Mouse (Mus musculus) heart, adult 2 months (tissue): ENCODE results near the gene Ppil3. TPM values are rescaled to one million over a fixed set of nuclear protein-coding genes. Genes with fewer than 3 reads are reported as not detected.

Experiments
- DNase-seq, 2 experiments: peaks; one replicate each; pipeline ENCODE4 v3.0.0; 2021
- H3K27ac ChIP-seq: fragments of 200-600 bp; 2 replicates; pipeline ENCODE4 v1.8.1; 2022
- H3K27me3 ChIP-seq: fragments of 200-500 bp; 2 replicates; pipeline ENCODE4 v1.6.1; 2012; ENCODE audit warnings: mild to moderate bottlenecking, low read length, inconsistent platforms, mixed read lengths; ENCODE audit not compliant: control insufficient read depth, insufficient read depth
- H3K36me3 ChIP-seq: fragments of 200-500 bp; 2 replicates; pipeline ENCODE4 v1.6.1; 2012; ENCODE audit warnings: low read length, inconsistent platforms; ENCODE audit not compliant: control insufficient read depth, insufficient read depth
- H3K4me1 ChIP-seq: fragments of 200-500 bp; 2 replicates; pipeline ENCODE4 v1.6.1; 2011; ENCODE audit warnings: low read length; ENCODE audit not compliant: control insufficient read depth, insufficient read depth
- H3K4me3 ChIP-seq: fragments of 200-600 bp; 2 replicates; pipeline ENCODE4 v1.8.1; 2022
- H3K79me2 ChIP-seq: fragments of 200-500 bp; replicated peaks from 2 replicates; pipeline ENCODE4 v1.6.1; 2012; ENCODE audit warnings: mild to moderate bottlenecking, inconsistent platforms, low read length, moderate library complexity, mixed read lengths; ENCODE audit not compliant: control insufficient read depth, insufficient read depth
- H3K9ac ChIP-seq: fragments of 200-500 bp; 2 replicates; pipeline ENCODE4 v1.6.1; 2012; ENCODE audit warnings: low read depth, mild to moderate bottlenecking, control low read depth, inconsistent platforms, low read length, mixed read lengths
- CTCF ChIP-seq: fragments of 200-600 bp; IDR thresholded peaks from 2 replicates; pipeline ENCODE4 v1.8.1; 2022; ENCODE audit warnings: antibody characterized with exemption, mild to moderate bottlenecking, moderate library complexity
- EP300 ChIP-seq: fragments of 200-500 bp; IDR thresholded peaks from 2 replicates; pipeline ENCODE4 v1.6.1; 2011; ENCODE audit warnings: low read depth, low read length, control low read depth; ENCODE audit not compliant: insufficient read depth
- POLR2A ChIP-seq: fragments of 200-500 bp; IDR thresholded peaks from 2 replicates; pipeline ENCODE4 v1.6.1; 2011; ENCODE audit warnings: mild to moderate bottlenecking, low read depth, low read length, control low read depth; ENCODE audit not compliant: insufficient read depth
- whole genome bisulfite sequencing: fragments of 180-500 bp; shearing (Covaris S2); methylation state at CpG from one replicate; pipeline ENCODE4 v1.1.7; 2018; 5-methylcytosine and 5-hydroxymethylcytosine counted together
- intact Hi-C: fragments of 180-260 bp; cut with DNase I; formaldehyde crosslinking; loops from one replicate; pipeline ENCODE4 v1.15.1; 2025
- polyA plus RNA-seq: library from polyadenylated mRNA; depleted of rRNA; stranded (reverse); fragments of >200 nt; gene quantifications from 2 replicates; pipeline ENCODE4 v1.2.3, GENCODE M21; 2012; rRNA removed
- total RNA-seq, 2 experiments: library from RNA; stranded (reverse); gene quantifications; 2 replicates each; pipeline ENCODE4 v1.2.3; 2021

Ppil3 gene
- total and polyA plus RNA-seq, 3 experiments, result 17.5 to 19.6 (median 18.3) TPM

- 2% methylated on average over 73 of the region's 90 CpGs for WGBS
- TF ChIP-seq CTCF (peak; percentile 18; the same call in 1 of the 2 replicates), POLR2A (no peak)
- Histone ChIP-seq H3K4me3 (peak overlapping the region; percentile 98), H3K27ac (peak overlapping the region; percentile 99), H3K4me1 (peaks cover 4% of the 10 kb centered on the region), H3K9ac (peak overlapping the region; percentile 93), H3K36me3 (peaks cover 33% of the 10 kb centered on the region), H3K79me2 (peaks cover 2% of the 10 kb centered on the region; the same call in 1 of the 2 replicates), H3K27me3 (no peaks in the 10 kb centered on the region)
- intact Hi-C loops, result loop anchor here (1.0 kb wide), 2 partner anchors 31 to 52 kb away; partner anchors contain the start of genes Clk1, Nif3l1 and Ppil3
- peak; percentile 62 to 64 for DNase-seq
These were observed 51.7 kb downstream of the Ppil3 start for GRCm38 (mm10) chr1:58393284-58394195.

GRCm38 (mm10) chr1:58392652-58393283 lies 52.5 kb downstream of the Ppil3 start, which contains the start of gene Bzw1:
Bzw1 (plus strand) TSS chr1:58392898.
- H3K27me3 ChIP-seq, result no peaks in the 10 kb centered on the region
- H3K27ac ChIP-seq, result peak within 1 kb of the TSS; percentile 99
- peaks cover 1% of the 10 kb centered on the region; the same call in 1 of the 2 replicates for H3K79me2 ChIP-seq
- H3K9ac ChIP-seq, result peak within 1 kb of the TSS; percentile 95
- intact Hi-C loops, result loop anchor here (1.0 kb wide), 2 partner anchors 32 to 53 kb away; partner anchors contain the start of genes Clk1, Nif3l1 and Ppil3
- H3K4me3 ChIP-seq, result peak within 1 kb of the TSS; percentile 98
- peaks cover 26% of the 10 kb centered on the region for H3K36me3 ChIP-seq
- H3K4me1 ChIP-seq, result peaks cover 4% of the 10 kb centered on the region
- peak; percentile 79 for TF ChIP-seq POLR2A
- no peak; the same call in 1 of the 2 replicates for TF ChIP-seq CTCF
- WGBS, result under 1% methylated on average over 55 of the region's 61 CpGs
- peak; percentile 95 for DNase-seq

- Histone ChIP-seq H3K4me3 (peak overlapping the region; percentile 98), H3K27ac (peak overlapping the region; percentile 99), H3K36me3 (peaks cover 24% of the 10 kb centered on the region), H3K4me1 (peaks cover 4% of the 10 kb centered on the region), H3K79me2 (no peaks in the 10 kb centered on the region), H3K27me3 (no peaks in the 10 kb centered on the region), H3K9ac (peak overlapping the region; percentile 95)
- TF ChIP-seq CTCF, result no peak
- TF ChIP-seq EP300, result no peak
- no peak for TF ChIP-seq POLR2A
- DNase-seq, result no peak
- WGBS, result under 1% methylated on average over 16 of the region's 16 CpGs
- intact Hi-C loops, result no loop called here
These were observed 53.0 kb downstream of the Ppil3 start for GRCm38 (mm10) chr1:58392268-58392651.

- TF ChIP-seq POLR2A (no peak), EP300 (no peak), CTCF (no peak)
- Histone ChIP-seq H3K79me2 (no peaks in the 10 kb centered on the region), H3K4me3 (peak overlapping the region; percentile 98), H3K27me3 (no peaks in the 10 kb centered on the region), H3K9ac (peak overlapping the region; percentile 95), H3K27ac (peak overlapping the region; percentile 99), H3K36me3 (peaks cover 20% of the 10 kb centered on the region), H3K4me1 (peaks cover 4% of the 10 kb centered on the region)
- no peak for DNase-seq
- intact Hi-C loops, result no loop called here
- 42% methylated on average over 19 of the region's 19 CpGs for whole genome bisulfite sequencing
These were observed 53.6 kb downstream of the Ppil3 start for GRCm38 (mm10) chr1:58391421-58392267.

- H3K9ac ChIP-seq, result no peak overlapping the region
- no peaks in the 10 kb centered on the region for H3K27me3 ChIP-seq
- TF ChIP-seq CTCF (no peak), EP300 (no peak), POLR2A (no peak)
- WGBS, result 69% methylated on average over 5 of the region's 5 CpGs
- H3K79me2 ChIP-seq, result no peaks in the 10 kb centered on the region
- no peak overlapping the region for H3K27ac ChIP-seq
- intact Hi-C loops, result no loop called here
- no peak for DNase-seq
- H3K4me1 ChIP-seq, result no peaks in the 10 kb centered on the region
- no peak overlapping the region for H3K4me3 ChIP-seq
- no peaks in the 10 kb centered on the region for H3K36me3 ChIP-seq
These were observed 62.6 kb downstream of the Ppil3 start for GRCm38 (mm10) chr1:58382586-58383281.

Other genes with a start within 250 kb of the Ppil3 start
- not detected for gene Aox4, start 235.1 kb downstream of the Ppil3 start, total RNA-seq
- gene Aox4, start 235.1 kb downstream of the Ppil3 start, polyA plus RNA-seq, result not detected in 2 replicates
- not detected for gene Aox2, start 167.2 kb downstream of the Ppil3 start, total RNA-seq
- gene Aox2, start 167.2 kb downstream of the Ppil3 start, polyA plus RNA-seq, result not detected in 2 replicates
- 10 to 100 TPM; 62.6 to 70.7 TPM for gene Bzw1, start 52.6 kb downstream of the Ppil3 start, total RNA-seq
- 14.5 and 28.6 TPM in 2 replicates for gene Bzw1, start 52.6 kb downstream of the Ppil3 start, polyA plus RNA-seq
- gene Clk1, start 21.4 kb downstream of the Ppil3 start, total RNA-seq, result 10 to 100 TPM; 50.2 to 50.4 TPM
- gene Clk1, start 21.4 kb downstream of the Ppil3 start, polyA plus RNA-seq, result 43.3 and 82.3 TPM in 2 replicates
- 1 to 10 TPM; 9.1 to 9.4 TPM for gene Nif3l1, start 335 bp downstream of the Ppil3 start, total RNA-seq
- gene Nif3l1, start 335 bp downstream of the Ppil3 start, polyA plus RNA-seq, result 14.5 and 25.7 TPM in 2 replicates
- 10 to 100 TPM in 1 of 2 experiments, 1 to 10 TPM in 1; 8.8 to 10.2 TPM for gene Orc2, start 59.6 kb upstream of the Ppil3 start, total RNA-seq
- gene Orc2, start 59.6 kb upstream of the Ppil3 start, polyA plus RNA-seq, result 4.0 and 5.4 TPM in 2 replicates
- 10 to 100 TPM; 15.5 to 16.8 TPM for gene Fam126b, start 140.8 kb upstream of the Ppil3 start, total RNA-seq
- gene Fam126b, start 140.8 kb upstream of the Ppil3 start, polyA plus RNA-seq, result 1.4 and 3.1 TPM in 2 replicates
- gene Ndufb3, start 140.9 kb upstream of the Ppil3 start, total RNA-seq, result 100 to 1,000 TPM; 278 to 322 TPM
- gene Ndufb3, start 140.9 kb upstream of the Ppil3 start, polyA plus RNA-seq, result 201 and 372 TPM in 2 replicates